In genomic region chr17:35909186-35909918, GRCm38 (mm10) we compare ENCODE assay signal across 8 mouse cellular contexts. TPM values are rescaled to one million over a fixed set of nuclear protein-coding genes. Genes with fewer than 3 reads are reported as not detected.
A peak's percentile ranks its signal among the peaks of the same experiment; 100 is the strongest.
DNase-seq lines count a peak whose midpoint lies in the region; ATAC-seq lines count a peak whose summit lies in the region.

No protein-coding gene starts in this region.

- H3K9me3 ChIP-seq in embryonic facial prominence, embryonic 10.5 days: no peaks in the 10 kb centered on the region
- no peaks in the 10 kb centered on the region for H3K9me3 ChIP-seq in hindbrain, embryonic 12.5 days (replicated peaks)
- no peaks in the 10 kb centered on the region for H3K9me3 ChIP-seq in midbrain, embryonic 11.5 days (ENCODE audit: control insufficient read depth, low read length)

- H3K9ac ChIP-seq in hindbrain, embryonic 12.5 days: peak overlapping the region; percentile 88
- H3K9ac ChIP-seq in midbrain, embryonic 11.5 days (ENCODE audit: low read length): peak overlapping the region; percentile 75

- 24% methylated on average over 20 of the region's 20 CpGs for WGBS in embryonic facial prominence, embryonic 10.5 days
- WGBS in hindbrain, embryonic 12.5 days: 20% methylated on average over 20 of the region's 20 CpGs
- WGBS in midbrain, embryonic 11.5 days: 31% methylated on average over 20 of the region's 20 CpGs

- peaks cover 18% of the 10 kb centered on the region for H3K4me1 ChIP-seq in embryonic facial prominence, embryonic 10.5 days
- H3K4me1 ChIP-seq in hindbrain, embryonic 12.5 days: peaks cover 19% of the 10 kb centered on the region
- peaks cover 13% of the 10 kb centered on the region for H3K4me1 ChIP-seq in midbrain, embryonic 11.5 days (ENCODE audit: control insufficient read depth, insufficient read depth, low read length)

- H3K27ac ChIP-seq in embryonic facial prominence, embryonic 10.5 days (replicated peaks): peak overlapping the region; percentile 88
- H3K27ac ChIP-seq in hindbrain, embryonic 12.5 days: peak overlapping the region; percentile 85
- peak overlapping the region; percentile 57 for H3K27ac ChIP-seq in midbrain, embryonic 11.5 days (ENCODE audit: low read depth, low read length)

- peaks cover 84% of the 10 kb centered on the region for H3K36me3 ChIP-seq in embryonic facial prominence, embryonic 10.5 days (replicated peaks)
- H3K36me3 ChIP-seq in hindbrain, embryonic 12.5 days: peaks cover 66% of the 10 kb centered on the region
- H3K36me3 ChIP-seq in midbrain, embryonic 11.5 days (ENCODE audit: control insufficient read depth, insufficient read depth, low read length): peaks cover 15% of the 10 kb centered on the region

- H3K4me2 ChIP-seq in hindbrain, embryonic 12.5 days (replicated peaks): peak overlapping the region; percentile 95
- H3K4me2 ChIP-seq in midbrain, embryonic 11.5 days: peak overlapping the region; percentile 96

- H3K27me3 ChIP-seq in embryonic facial prominence, embryonic 10.5 days (replicated peaks; ENCODE audit: low read depth, poor library complexity, severe bottlenecking): no peaks in the 10 kb centered on the region
- H3K27me3 ChIP-seq in hindbrain, embryonic 12.5 days: no peaks in the 10 kb centered on the region
- H3K27me3 ChIP-seq in midbrain, embryonic 11.5 days (ENCODE audit: control insufficient read depth, insufficient read depth, low read length): no peaks in the 10 kb centered on the region

- peak overlapping the region; percentile 79 for H3K4me3 ChIP-seq in embryonic facial prominence, embryonic 10.5 days
- peak overlapping the region; percentile 74 for H3K4me3 ChIP-seq in hindbrain, embryonic 12.5 days
- H3K4me3 ChIP-seq in midbrain, embryonic 11.5 days (ENCODE audit: low read depth, low read length): peak overlapping the region; percentile 62

- peak; percentile 48 for ATAC-seq in hindbrain, embryonic 12.5 days (ENCODE audit: low FRiP score)
- peak; percentile 67 for ATAC-seq in midbrain, embryonic 11.5 days (ENCODE audit: low FRiP score)

- peak; percentile 45 to 47 for DNase-seq in layer of hippocampus, postnatal 10 days (ENCODE audit: low spot score in 2 of 2)
- no peak for DNase-seq in layer of hippocampus, adult 18-20 months (ENCODE audit: low spot score in 2 of 2)
- no peak for DNase-seq in embryonic facial prominence, embryonic 10.5 days (ENCODE audit: low spot score)
- DNase-seq in midbrain, embryonic 11.5 days (ENCODE audit: low spot score, missing footprints): peak; percentile 88
- DNase-seq in right cerebral cortex, postnatal 10 days (ENCODE audit: low spot score in 2 of 2): no peak
- no peak for DNase-seq in urinary bladder, adult 18-20 months (ENCODE audit: low spot score in 2 of 2)
- DNase-seq in layer of hippocampus, postnatal 25 days (ENCODE audit: extremely low spot score in 1 of 2, low spot score in 1 of 2): no peak

RNA-seq across cellular contexts. Expression of gene Atat1, which starts 0.5 kb away (rescaled TPM):
- 100 to 1,000 TPM; 132 to 133 TPM for total RNA-seq in layer of hippocampus, postnatal 10 days (2021)
- total RNA-seq in layer of hippocampus, adult 18-20 months (2021): 10 to 100 TPM; 51.0 to 59.0 TPM
- 117 and 130 TPM in 2 replicates for polyA plus RNA-seq in embryonic facial prominence, embryonic 10.5 days (2016; fragmentation: Nextera tagmentation; extraction: Ambion mirVana)
- polyA plus RNA-seq in hindbrain, embryonic 12.5 days (2016; fragmentation: Nextera tagmentation; extraction: Ambion mirVana): 294 and 303 TPM in 2 replicates
- 158 and 168 TPM in 2 replicates for polyA plus RNA-seq in midbrain, embryonic 11.5 days (2014; fragmentation: Nextera tagmentation; extraction: Ambion mirVana)
- 10 to 100 TPM; 61.1 to 75.3 TPM for total RNA-seq in layer of hippocampus, postnatal 25 days (2021)

RNA-seq across cellular contexts. Expression of gene Mrps18b, which starts 6.8 kb away (rescaled TPM):
- 10 to 100 TPM; 49.1 to 50.2 TPM for total RNA-seq in layer of hippocampus, postnatal 10 days (2021)
- 10 to 100 TPM; 37.8 to 44.3 TPM for total RNA-seq in layer of hippocampus, adult 18-20 months (2021)
- 96.0 and 96.3 TPM in 2 replicates for polyA plus RNA-seq in embryonic facial prominence, embryonic 10.5 days (2016; fragmentation: Nextera tagmentation; extraction: Ambion mirVana)
- 46.8 and 51.1 TPM in 2 replicates for polyA plus RNA-seq in hindbrain, embryonic 12.5 days (2016; fragmentation: Nextera tagmentation; extraction: Ambion mirVana)
- polyA plus RNA-seq in midbrain, embryonic 11.5 days (2014; fragmentation: Nextera tagmentation; extraction: Ambion mirVana): 57.1 and 61.8 TPM in 2 replicates
- total RNA-seq in layer of hippocampus, postnatal 25 days (2021): 10 to 100 TPM; 34.4 to 35.9 TPM

RNA-seq across cellular contexts. Expression of gene Ppp1r10, which starts 6.9 kb away (rescaled TPM):
- 10 to 100 TPM; 66.2 to 67.3 TPM for total RNA-seq in layer of hippocampus, postnatal 10 days (2021)
- 10 to 100 TPM; 66.5 to 72.5 TPM for total RNA-seq in layer of hippocampus, adult 18-20 months (2021)
- polyA plus RNA-seq in embryonic facial prominence, embryonic 10.5 days (2016; fragmentation: Nextera tagmentation; extraction: Ambion mirVana): 59.7 and 61.2 TPM in 2 replicates
- 58.3 and 68.2 TPM in 2 replicates for polyA plus RNA-seq in hindbrain, embryonic 12.5 days (2016; fragmentation: Nextera tagmentation; extraction: Ambion mirVana)
- polyA plus RNA-seq in midbrain, embryonic 11.5 days (2014; fragmentation: Nextera tagmentation; extraction: Ambion mirVana): 44.3 TPM in 2 replicates
- total RNA-seq in layer of hippocampus, postnatal 25 days (2021): 10 to 100 TPM; 69.9 to 81.9 TPM

RNA-seq across cellular contexts. Expression of gene 2310061I04Rik, which starts 12.1 kb away (rescaled TPM):
- total RNA-seq in layer of hippocampus, postnatal 10 days (2021): 10 to 100 TPM; 69.4 to 77.2 TPM
- total RNA-seq in layer of hippocampus, adult 18-20 months (2021): 10 to 100 TPM; 52.9 to 56.7 TPM
- polyA plus RNA-seq in embryonic facial prominence, embryonic 10.5 days (2016; fragmentation: Nextera tagmentation; extraction: Ambion mirVana): 27.5 and 28.6 TPM in 2 replicates
- polyA plus RNA-seq in hindbrain, embryonic 12.5 days (2016; fragmentation: Nextera tagmentation; extraction: Ambion mirVana): 25.7 and 28.7 TPM in 2 replicates
- polyA plus RNA-seq in midbrain, embryonic 11.5 days (2014; fragmentation: Nextera tagmentation; extraction: Ambion mirVana): 22.7 and 23.3 TPM in 2 replicates
- total RNA-seq in layer of hippocampus, postnatal 25 days (2021): 10 to 100 TPM; 59.1 to 65.6 TPM

RNA-seq across cellular contexts. Expression of gene Dhx16, which starts 29.7 kb away (rescaled TPM):
- 10 to 100 TPM; 26.1 to 36.5 TPM for total RNA-seq in layer of hippocampus, postnatal 10 days (2021)
- total RNA-seq in layer of hippocampus, adult 18-20 months (2021): 10 to 100 TPM; 25.0 to 30.2 TPM
- polyA plus RNA-seq in embryonic facial prominence, embryonic 10.5 days (2016; fragmentation: Nextera tagmentation; extraction: Ambion mirVana): 52.6 and 60.7 TPM in 2 replicates
- polyA plus RNA-seq in hindbrain, embryonic 12.5 days (2016; fragmentation: Nextera tagmentation; extraction: Ambion mirVana): 45.2 and 46.0 TPM in 2 replicates
- polyA plus RNA-seq in midbrain, embryonic 11.5 days (2014; fragmentation: Nextera tagmentation; extraction: Ambion mirVana): 39.0 and 43.6 TPM in 2 replicates
- 10 to 100 TPM; 25.5 to 29.9 TPM for total RNA-seq in layer of hippocampus, postnatal 25 days (2021)

Comparison
In these comparisons a context has a peak if more than half of its experiments do, and no peak if none do; other contexts are left out.
1. DNase-seq: peak in layer of hippocampus, postnatal 10 days (2 of 2) and midbrain, embryonic 11.5 days (single experiment); none in layer of hippocampus, adult 18-20 months (0 of 2), embryonic facial prominence, embryonic 10.5 days (single experiment), right cerebral cortex, postnatal 10 days (0 of 2), urinary bladder, adult 18-20 months (0 of 2) and layer of hippocampus, postnatal 25 days (0 of 2).
2. Peak in every context shown above with its lines, with median percentiles within 50 percentile points of each other: H3K27ac ChIP-seq and H3K4me3 ChIP-seq.